Mouse (Mus musculus): ENCODE measurements around the gene R3hdml.

Gene R3hdml

DNA sequence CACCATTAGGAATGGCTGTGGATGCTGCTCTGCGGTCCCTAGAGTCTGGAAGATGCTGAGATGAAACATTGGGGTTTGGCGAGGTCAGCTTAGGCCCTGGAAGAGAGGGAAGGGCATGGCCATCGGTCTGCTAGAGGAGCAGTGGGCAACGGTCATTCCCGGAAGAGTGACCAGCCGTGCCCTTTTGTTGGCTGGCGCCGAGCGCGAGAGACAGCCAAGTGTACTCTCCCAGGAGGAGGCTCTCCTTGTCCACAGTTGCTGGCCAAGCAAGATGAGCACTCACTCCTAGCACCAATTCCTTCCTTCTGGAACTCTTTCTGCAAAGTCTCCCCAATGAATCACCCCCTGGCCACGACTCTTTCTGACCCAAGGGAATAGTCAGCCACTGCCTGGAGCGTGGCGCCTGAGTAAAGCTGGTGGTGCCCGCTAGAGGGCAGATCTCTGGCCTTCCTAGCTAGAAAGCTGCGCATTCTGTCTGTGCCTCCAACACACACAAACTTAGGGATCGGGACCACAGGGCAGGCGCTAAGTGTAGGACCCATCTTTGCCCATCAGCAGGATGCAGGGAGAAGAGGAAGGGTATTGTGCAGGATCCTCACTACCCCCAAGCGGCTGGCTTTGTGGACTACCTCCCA is 11.8 kb upstream of the R3hdml start:
- DNase-seq = peak; percentile 43

DNA sequence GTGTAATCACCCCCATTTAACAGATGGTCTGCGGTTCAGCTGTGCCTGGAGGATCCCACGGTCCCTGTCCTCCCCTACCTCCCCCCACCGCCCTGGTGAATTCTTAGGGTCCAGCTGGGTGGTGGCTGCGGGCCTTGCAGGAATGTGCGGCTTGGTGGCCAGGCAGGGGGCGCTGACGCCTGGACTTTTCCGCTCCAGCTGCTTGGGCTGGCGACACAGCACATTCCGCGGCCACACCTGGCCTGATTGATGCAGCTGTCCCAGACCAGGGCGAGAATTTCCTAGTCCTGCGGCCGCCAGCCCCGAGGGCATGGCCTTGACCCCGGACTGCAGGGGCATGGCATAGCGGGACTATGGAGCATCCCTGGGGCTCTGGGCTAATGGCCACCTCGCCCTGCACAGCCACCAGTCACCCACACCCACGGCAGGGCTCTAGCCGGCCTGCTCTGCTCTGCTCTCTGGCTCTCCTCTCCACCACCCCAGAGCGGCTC is 10.5 kb upstream of the R3hdml start:
- peak; percentile 44 for DNase-seq

DNA sequence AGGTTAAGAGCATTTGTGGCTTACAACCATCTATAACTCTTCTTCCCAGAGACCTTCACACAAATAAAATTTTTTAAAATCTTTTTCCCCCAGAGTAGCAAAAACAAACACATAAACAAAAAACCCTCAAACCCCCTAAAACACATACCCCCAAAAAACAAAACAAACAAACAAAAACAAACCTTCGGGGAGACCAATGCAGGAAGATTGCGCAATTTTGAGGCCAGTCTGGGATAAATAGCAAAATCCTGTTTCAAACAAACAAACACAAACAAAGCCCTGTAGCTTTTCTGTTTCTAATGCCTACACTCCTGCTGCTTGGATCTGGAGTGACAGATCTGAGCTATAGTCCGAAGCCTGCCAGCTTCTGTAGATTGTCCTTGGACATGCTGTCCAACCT is 4.8 kb upstream of the R3hdml start:
- no peak for DNase-seq

DNA sequence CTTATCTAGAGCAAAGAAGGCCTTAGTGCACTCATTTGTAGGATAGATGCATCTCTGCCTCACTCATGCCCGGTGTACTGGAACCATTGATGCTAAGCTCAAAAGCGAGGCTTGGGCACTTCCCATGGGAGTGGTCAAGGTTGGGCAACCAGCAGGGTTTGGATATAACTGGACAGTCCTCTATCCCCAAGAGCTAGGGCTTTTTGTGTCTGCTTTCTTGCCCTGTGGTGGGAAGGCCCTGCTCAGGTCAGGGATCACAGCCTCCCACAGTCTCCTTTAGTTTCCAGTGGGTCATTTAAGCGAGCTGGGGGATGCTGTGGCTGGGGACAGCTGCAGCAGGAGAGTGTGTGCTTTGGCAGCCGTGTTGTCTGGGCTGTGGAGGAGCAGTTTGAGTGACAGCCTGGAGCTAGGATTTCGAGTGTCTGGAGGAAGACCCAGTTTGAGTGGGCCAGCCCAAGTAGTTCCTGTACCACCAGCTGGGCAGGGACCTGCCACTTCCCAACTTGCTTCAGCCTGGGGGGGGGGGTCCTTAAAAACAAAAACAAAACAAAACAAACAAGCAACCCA is 2.3 kb upstream of the R3hdml start:
- no peak for DNase-seq

DNA sequence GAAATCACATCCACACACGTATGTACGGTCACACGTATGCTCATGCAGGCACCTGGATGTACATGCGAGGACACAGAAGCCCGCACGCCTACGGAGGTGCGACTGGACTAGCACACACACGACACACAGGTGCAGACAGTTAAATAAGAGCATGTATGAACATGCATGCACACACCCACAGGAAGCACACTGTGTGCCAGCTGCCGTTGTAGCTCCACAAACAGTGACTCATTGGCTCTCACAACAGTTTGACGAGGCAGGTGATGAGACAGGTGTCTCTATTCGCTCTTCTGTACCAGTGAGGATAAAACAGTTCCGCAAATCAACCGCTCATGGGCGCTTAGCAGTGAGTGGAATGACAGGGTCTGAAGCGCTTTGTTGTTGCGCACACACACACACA is 1.5 kb upstream of the R3hdml start:
- no peak for DNase-seq

DNA sequence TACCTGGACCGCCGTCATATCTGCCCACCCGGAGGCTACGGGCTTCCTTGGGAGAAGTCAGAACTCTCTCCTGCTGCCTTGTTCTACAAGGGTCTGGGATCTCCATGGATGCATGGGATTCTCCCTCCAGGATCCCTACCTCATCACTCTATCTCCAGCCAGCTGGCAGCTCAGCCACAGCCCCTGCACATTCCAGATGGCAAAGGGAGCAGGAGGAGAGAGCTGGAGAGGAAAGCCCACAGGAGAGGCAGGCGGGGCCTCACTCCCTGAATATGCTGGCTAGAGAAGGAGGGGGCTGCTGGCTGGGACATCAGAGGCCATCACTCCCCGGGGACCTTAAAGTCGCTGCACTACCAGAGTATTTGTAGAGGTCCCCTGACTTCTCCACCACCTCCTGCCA is 767 bp upstream of the R3hdml start:
- DNase-seq = no peak

DNA sequence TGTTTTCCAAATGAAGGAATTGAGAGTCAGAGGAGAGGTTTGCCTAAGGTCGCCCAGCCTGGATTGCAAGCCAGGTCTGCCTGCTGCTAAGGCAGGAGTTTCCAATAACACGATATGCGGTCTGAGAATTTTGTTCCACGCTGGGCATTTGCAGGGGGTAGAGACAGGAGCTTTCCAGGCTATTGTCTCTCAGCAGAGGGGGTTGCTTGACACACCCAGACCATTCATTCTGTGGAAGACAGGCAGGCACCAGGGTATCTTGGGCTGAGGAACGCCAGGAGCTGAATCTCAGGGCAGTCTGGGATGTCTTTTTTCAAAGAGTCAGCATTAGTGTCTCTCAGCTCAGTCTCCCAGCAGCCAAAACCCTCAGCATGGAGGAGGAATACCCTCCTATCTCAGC is 913 bp downstream of the R3hdml start:
- no peak for DNase-seq

DNA sequence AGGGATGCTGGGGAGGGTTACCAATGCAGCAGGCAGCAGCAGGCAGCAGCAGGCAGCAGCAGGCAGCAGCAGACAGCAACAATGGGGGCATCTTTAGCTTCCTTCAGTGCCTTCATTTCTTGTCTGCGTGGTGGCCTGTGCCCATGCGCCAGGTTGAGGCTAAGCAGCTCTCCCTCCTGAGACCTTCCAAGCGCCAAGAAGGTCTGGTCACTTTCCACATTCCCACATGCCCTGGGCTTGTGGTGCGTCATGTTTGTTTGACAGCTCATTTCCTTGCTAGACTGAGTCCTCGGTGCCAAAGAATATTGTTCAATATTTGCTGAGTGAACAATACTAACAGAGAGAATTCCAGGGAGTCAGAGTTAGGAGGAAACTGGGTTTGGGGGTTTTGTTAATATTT is 1.9 kb downstream of the R3hdml start:
- DNase-seq = no peak

DNA sequence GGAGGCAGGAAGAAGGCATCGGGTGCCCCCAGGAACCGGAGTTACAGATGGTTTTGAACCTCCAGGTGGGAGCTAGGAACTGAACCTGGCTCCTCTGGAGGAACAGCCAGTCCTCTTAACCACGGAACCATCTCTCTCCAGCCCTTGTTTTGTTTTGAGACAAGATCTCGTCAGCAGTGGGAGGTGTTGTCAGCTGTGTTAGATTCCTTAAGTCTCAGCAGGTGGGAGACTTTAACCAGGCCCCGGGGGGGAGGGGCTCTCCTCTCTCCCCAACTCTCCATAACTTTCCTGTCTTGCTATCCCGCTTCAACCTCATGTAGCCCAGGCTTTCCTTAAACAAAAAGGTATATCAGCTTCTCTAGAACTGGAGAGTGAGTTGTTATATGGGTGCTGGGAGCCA is 2.3 kb downstream of the R3hdml start:
- no peak for DNase-seq

DNA sequence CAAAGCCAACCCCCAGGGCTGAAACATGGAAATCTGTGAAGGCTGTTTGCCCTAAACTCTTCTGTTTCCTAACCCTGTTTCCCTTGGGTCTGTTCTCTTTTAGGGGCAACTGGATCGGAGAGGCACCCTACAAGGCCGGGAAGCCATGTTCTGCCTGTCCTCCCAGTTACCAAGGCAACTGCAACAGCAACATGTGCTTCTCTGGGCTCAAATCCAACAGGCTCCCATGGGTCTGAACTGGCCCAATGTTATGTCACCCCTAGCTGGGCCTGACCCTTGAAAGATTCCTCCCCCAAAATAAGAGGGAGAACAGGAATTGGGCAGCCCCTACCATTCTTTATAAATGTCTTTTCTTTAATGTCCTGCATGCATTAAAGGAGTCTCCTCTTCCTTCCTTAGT is 10.1 kb downstream of the R3hdml start:
- DNase-seq = peak; percentile 37

DNA sequence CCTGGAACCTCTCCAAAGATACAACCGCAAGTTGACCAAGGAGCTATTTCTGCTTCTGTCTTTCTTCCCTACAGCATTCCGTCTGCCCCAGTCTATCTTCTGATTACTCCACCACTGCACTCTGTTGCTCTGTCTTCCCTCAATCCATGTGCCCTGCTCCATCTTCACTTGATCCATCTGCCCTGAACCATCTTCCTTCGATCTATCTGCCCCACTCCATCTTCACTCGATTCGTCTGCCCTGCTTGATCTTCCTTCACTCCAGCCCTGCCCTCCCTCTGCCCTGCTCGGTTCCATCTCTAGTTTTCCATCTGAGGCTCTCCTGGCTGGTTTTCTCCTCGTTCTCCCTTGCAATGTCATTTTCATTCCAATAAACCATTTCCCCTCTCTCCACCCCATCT is 11.1 kb downstream of the R3hdml start:
- DNase-seq = no peak

DNA sequence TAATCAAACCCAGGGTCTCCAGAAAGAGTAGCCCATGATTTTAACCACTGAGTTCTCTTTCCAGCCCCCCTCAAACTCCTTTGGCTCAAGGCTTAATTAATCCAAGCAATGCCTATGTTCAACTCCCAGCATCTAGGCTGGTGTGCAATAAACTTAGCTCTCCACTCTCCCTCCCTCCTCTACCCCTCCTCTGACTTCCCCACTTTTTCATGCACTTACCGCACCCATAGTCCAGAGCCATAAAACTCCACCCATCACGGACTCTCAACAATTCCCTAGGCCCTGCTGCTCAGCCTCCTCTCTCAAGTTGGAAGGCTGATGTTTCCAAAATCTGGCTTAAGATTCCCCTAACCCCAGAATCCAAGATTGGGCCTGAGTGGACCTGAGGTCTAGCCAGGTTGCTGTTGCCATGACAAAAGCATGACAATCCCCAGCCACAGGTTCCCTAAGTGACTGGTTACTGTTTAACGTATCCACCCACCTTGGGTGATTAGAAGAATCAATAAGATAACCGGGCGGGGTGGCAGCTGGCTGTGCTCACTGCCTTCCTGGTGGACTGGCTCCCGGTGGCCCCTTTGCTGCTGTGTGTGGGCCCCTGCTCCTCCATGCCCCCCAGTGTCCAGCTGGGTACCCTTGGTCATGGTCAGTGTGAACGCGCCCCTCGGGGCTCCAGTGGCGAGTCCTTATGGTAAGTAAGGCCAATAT is 14.3 kb downstream of the R3hdml start, which contains the start of gene Hnf4a:
Gene Hnf4a (plus strand): TSS at position 509 of the 705 bp plus-strand sequence.
- DNase-seq = no peak

DNA sequence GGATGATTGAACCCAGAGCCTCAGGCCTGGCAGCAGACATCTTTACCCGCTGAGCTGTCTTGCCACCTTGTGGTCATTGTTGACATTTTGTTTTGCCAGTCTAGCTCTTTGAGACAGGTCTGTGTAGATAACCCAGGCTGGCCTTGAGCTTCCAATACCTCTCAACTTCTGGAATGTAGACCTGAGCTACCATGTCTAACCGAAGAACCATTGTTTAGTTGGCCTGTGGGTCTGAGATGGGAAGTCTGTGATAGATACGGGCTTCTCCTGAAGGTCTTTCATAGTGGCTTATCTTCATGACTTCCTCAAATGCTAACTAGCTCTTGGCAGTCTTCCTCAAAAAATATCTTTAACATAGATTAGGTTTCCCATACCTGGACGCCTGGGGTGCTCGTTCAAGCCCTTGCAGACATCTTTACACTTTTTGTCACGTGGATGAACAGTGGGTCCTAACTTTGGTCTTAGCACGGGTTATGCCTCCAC is 33.7 kb downstream of the R3hdml start:
- no peak for DNase-seq

DNA sequence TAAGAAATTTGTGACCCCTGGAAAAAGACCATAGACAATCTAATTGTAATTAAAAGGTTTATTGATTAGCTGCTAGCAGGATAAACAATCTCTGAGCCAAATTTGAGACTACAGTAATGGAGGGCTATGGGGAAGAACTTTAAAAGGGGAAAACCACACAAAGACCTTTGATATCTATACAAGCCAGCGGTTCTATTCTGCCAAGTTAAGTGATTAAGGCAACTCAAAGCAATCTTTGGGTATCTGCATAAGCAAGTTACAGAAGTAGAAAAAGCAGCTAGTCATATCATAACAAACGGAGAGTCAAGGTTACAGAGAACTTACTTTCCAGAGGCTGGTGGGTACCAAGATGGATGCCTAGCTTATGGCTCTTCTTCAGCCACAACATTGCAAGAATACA is 35.4 kb downstream of the R3hdml start:
- no peak for DNase-seq

DNA sequence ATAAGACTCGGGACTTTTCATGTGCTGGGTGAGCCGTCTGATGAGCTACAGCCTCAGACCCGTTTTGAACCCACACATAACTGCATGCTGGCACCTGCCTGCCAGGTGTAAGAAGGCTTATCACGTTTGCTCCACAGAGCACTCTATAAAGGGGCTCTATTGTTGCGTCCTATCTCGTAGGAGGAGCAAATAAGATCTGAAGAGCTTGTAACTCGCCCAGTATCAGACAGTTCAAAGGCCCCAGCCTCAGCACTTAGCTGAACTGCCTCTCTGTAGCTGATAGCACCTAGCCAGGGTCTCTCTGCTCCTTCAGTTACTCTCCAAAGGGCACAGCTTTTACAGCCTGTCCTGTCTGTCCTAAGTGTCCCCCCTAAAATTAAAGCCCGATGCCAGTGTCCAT is 38.3 kb downstream of the R3hdml start:
- DNase-seq = no peak

DNA sequence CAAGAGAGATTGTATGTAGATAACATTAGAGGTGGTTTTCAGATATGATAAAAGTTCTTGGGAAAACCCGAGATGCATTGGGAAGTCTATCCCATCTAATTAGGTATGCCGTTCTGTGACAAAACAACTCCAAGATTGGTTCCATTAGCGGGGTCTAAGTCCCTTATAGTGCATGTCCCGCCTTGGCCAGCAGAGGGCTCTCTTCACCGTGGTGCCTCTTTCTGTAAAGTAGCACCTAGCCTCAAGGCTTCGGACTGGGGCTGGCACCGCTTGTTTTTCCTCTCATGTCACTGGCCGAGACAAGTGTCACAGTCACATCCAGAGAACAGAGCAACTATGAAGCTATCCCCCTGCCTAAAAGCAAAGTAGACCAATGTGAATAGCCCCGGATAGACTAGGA is 39.8 kb downstream of the R3hdml start:
- peak; percentile 85 for DNase-seq

DNA sequence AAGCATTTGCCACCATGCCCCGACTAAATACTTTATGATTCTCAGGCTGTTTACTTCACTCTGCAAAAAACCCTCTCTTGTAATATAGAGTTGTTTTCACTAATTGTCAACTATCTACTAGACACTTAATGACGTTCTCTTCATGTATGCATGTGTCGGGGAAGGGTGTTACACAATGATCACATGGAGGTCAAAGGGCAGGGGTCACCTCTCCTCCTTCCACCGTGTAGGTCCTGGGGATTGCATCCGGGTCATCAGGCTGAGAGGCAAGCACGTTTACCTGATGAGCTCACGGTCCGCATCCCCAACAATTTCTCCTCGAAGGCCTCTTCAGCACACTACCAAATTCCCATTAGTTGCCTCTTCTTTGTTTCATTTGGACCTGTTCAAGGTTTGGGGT is 41.1 kb downstream of the R3hdml start:
- DNase-seq = peak; percentile 66

DNA sequence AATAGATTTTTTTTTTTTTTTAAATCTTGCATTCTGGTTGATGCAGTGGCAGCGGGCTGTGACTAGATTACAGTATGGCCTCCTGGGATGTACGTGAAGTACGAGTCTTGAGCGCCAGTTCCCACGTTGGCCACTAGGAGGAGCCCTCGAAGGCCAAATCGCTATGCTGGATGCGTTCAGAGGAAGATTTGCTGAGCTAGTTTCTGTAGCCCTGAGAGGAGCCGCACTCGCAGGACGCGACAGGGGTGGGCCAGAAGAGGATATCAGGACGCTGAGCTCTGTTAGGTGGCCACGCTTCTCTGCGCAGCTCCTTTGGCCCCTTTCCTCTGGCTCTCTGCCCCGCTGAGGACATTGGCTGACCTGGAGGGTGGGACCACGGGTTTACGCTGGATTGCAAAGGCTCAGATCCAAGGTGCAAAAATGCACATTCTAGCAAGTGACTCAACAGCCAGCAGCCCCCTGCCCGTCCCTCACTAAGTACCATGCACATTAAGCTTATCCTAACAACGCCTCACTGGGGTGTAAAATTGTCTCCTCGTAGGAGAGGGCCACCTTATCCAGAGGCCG is 42.9 kb downstream of the R3hdml start:
- DNase-seq = peak; percentile 95

DNA sequence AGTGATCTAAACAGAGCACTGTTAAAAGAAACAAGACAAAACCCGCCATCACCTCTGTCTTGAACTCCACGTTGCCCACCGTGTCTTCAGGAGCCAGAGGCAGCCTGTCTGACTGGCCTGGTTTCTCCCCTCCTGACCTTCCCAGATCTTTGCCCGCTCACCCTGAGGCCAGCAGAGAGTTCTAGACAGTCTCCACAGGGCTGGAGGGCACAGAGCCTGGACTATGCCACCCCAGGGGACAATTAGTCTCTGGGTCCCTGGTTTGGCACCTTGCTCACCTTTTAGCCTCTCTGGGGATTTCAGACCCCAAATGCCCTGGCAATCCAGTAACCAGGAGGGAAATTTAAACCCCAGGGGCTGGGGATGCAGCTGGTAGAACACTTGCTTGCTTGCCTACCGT is 45.3 kb downstream of the R3hdml start:
- peak; percentile 72 for DNase-seq

DNA sequence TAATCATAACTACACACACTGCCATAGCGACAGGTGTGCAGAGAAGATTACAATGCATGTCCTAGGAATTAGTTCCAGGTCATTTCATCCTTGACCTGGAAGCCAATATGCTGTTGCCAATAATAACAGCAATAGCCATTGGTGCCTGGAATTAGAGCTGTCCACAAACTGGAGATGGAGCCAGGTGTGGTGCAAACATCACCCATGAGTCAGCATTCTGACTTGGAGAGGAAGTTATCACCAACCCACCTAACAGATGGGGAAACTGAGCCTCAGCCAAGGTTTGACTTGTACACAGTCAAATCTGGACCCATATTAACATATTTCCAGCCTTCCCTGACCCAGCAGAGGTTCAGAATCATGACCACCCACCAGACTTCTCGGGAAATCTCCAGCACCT is 46.3 kb downstream of the R3hdml start:
- peak; percentile 68 for DNase-seq

DNA sequence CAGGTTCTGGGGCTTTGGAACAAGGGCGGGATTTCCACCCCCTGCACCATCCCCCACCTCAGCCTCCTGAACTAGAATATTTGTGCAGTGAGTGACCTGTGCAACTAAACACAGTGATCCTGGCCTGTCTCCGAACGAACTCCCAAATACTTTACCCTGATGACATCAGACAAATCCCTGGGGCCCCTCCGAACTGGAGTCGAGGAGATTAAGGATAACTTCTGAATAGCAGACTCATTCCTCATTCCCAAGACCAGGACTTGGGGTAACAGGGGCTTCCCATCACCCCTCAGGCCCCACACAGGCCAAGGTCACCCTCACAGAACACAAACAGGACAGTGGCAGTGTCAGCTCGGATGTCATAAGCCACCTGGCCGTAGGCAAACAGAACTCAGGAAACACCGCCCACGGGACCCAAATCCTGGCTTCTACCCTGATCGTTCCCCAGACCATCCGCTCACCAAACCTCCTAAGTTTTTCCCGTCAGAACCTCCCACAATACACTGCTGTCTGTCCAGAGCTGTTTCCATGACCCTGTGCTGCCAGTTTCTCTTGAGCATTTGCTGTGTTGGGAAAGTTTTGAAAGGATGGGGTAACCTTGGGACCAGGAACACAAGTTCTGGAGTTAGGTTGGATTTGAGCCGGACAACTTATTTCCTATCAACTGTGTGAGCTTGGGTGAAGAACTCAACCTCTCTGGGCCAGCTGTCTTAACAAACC is 47.4 kb downstream of the R3hdml start:
- peak; percentile 58 for DNase-seq

DNA sequence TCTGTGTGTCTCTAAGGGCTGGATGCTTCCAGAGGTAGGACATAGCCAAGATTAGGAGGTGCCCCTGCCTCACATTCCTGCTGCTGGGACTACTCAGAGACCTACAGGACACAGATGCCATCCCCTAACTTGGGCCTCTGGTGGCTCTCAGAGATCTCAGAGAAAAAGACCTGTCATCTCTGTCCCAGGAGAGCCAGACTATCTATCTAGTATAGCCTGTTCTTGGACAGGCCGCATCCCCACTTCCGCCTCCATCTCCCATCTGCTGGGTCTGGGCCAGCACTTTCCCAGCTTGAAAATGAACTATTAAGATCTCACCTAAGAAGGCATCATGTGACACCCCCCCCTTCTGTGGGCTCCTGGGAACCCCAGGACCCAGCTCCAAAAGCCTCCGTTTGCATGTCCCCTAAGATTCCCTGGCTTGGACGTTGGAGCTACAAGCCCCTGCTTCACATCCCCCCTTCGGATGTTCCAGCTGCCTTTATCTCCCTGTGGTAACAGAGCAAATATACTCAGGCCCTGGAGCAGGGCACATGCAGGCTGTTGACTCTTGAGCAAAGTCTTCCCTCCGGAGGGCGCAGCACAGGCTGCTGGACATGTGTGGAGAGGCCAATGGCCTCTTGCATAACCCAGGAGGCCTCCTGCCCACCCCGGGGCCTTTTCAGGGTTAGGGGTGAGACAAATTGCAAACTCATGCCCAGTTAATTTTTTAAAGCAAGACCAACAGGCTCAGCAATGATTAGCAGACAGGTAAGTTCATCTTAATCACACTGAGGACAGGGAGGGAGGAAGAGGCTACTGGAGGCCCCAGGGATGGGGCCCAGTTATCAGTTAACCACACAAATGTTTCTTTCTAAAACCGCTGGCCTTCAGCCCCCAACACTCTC is 48.4 kb downstream of the R3hdml start:
- peak; percentile 95 for DNase-seq
